Mouse (Mus musculus) gastrocnemius, adult 18-20 months (tissue): ENCODE data around the gene Fkbp4. TPM values are rescaled to one million over a fixed set of nuclear protein-coding genes. Genes with fewer than 3 reads are reported as not detected.

Experiments
- DNase-seq: peaks from one replicate; pipeline ENCODE4 v3.0.0; 2021; ENCODE audit warnings: low spot score
- long read RNA-seq, 2 experiments: library from polyadenylated mRNA; stranded (forward); transcript quantifications; one replicate each; pipeline ENCODE4 v2.0.0; 2021
- total RNA-seq, 2 experiments: library from RNA; stranded (reverse); gene quantifications; 2 replicates each; pipeline ENCODE4 v1.2.3; 2021

Fkbp4 gene
- total RNA-seq: 100 to 1,000 TPM; 112 to 113 TPM
- long read RNA-seq, experiment 1, transcript Fkbp4-201 (10 exons, 2,217 nt): major isoform, 238 of 283 reads
- long read RNA-seq, experiment 1, partial matches to known transcripts: 13 of 283 reads
- long read RNA-seq, experiment 1, other reads (novel, unspliced or antisense): 32 of 283 reads
- long read RNA-seq, experiment 2, transcript Fkbp4-201 (10 exons, 2,217 nt): major isoform, 208 of 238 reads
- long read RNA-seq, experiment 2, partial matches to known transcripts: 10 of 238 reads
- long read RNA-seq, experiment 2, other reads (novel, unspliced or antisense): 20 of 238 reads

DNA sequence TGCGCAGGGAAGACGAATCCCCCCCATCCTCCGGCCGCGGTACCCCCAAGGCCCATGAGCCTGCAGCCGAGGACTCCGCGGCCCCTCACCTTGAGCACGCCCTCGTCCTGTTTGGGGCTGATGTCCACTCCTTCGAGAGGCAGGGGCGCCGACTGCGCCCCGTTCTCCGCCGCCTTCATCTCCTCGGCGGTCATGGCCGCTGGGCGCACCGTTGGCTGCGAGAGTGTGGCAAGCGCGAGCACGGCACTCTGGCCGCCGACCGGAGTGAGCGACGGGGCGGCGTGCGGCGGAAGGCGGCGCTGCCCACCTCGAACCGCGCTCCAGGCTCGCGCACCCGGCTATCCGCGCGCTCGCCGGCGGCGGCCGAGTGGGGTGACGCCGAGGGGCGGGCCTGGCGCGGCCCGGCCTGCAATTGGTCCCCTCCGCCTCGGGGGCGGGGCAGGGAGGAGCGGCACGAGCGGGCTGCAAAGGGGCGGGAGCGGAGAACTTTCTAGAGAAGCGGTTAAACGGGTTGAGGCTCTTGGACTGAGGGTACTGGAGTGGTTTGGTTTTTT, at the start of gene Fkbp4:
Fkbp4 (minus strand) TSS at position 361 of the 554 bp plus-strand sequence.
- DNase-seq: peak; percentile 93

DNA sequence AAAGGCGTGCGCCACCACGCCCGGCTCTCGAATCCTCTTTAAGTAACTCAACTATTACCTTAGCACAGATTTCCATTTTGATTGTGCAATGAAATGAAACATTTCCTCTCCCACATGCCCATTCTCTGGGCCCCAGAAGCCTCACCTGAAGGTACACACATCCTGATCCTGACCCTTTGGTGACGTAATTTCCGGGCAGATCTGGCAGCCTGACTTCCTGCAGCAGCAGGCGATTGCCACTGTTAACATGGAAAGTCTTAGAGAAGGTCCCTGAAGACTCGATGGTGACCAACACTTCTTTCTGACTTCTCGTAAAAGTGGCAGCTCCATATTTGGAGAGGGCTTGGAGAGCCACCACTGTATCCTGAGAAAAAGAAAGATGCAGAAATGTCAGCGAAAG, 49.3 kb upstream of the Fkbp4 start:
- no peak for DNase-seq

GRCm38 (mm10) chr6:128479463-128480454, 41.3 kb upstream of the Fkbp4 start:
- DNase-seq: peak; percentile 97

DNA sequence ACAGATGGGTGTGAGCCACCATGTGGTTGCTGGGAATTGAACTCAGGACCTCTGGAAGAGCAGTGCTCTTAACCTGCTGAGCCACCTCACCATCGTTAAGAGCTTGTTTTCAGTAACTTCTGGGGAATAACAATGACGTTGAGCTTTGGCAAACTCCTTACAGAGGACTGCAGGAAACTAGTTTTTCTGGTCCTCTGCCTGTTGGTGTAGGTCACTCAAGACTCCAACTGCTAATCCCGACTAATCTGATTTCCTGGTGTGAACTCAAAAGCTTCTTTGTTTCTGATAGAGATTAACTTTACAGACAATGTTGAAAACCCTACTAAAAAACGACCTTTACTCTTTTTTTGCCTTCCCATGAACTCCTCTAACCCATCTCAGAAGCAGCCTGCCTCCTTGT, 39.0 kb upstream of the Fkbp4 start:
- no peak for DNase-seq

- no peak for DNase-seq
Measured at GRCm38 (mm10) chr6:128474112-128474511, 35.6 kb upstream of the Fkbp4 start.

DNA sequence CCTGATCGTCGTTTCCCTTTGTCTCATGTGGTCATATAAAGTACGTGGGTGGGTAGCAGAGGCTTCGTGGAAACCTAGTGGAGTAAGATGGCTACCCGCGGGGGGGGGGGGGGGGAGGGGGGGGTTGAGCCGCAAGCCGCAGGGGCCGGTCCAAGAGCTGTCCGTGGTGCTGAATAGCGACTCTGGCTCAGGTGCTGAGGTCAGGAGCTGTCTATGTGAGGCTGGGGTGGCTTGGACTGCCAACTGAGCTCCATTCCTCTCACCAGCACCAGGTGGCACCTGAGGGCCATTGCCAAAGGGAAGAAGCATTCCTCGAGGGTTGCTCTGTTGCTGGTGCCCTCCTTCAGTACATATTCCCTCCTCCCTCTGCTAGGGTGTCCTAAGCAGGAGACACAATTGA, 31.0 kb upstream of the Fkbp4 start:
- no peak for DNase-seq

- no peak for DNase-seq
Measured at GRCm38 (mm10) chr6:128467298-128467697, 28.8 kb upstream of the Fkbp4 start.

- DNase-seq: no peak
Measured at GRCm38 (mm10) chr6:128466563-128466962, 28.1 kb upstream of the Fkbp4 start.

- DNase-seq: no peak
Measured at GRCm38 (mm10) chr6:128466043-128466442, 27.6 kb upstream of the Fkbp4 start.

DNA sequence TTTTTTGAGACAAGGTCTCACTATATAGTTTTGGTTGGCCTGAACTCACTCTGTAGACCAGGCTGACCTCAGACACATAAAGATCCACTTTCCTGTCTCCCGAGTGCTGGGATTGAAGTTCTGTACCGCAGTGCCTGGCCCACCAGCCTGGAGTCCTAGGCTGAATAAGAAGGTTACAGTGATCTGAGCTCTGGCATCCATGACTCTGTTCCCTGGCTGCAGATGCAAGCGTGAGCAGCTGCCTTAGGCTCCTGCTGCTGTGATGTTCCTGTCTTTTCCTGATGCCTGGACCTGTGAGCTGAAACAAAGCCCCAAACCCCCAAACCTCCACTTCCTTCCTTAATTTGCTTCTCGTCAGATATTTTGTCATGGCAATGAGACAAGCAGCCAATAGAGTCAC, 26.5 kb upstream of the Fkbp4 start:
- no peak for DNase-seq

DNA sequence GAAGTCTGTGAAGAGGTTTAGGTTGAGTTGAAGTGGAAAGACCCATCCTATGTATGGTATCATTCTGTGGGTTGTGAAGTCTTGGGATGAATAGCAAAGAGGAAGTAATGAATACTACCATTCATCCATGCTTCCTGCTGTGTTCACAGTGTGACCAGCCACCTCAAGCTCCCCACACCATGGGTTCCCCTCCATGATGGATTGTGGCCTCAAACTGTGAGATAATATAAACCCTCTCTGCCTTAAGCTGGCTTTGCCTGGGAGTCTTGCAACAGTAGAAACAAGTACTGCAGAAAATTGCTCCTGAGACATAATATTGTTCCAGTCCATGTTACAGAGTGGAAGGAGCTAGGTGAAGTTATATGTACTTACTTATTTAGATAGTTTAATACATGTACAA, 23.1 kb upstream of the Fkbp4 start:
- no peak for DNase-seq

GRCm38 (mm10) chr6:128460729-128461503, 22.4 kb upstream of the Fkbp4 start:
- no peak for DNase-seq

- DNase-seq: no peak
Measured at GRCm38 (mm10) chr6:128460321-128460720, 21.8 kb upstream of the Fkbp4 start.

DNA sequence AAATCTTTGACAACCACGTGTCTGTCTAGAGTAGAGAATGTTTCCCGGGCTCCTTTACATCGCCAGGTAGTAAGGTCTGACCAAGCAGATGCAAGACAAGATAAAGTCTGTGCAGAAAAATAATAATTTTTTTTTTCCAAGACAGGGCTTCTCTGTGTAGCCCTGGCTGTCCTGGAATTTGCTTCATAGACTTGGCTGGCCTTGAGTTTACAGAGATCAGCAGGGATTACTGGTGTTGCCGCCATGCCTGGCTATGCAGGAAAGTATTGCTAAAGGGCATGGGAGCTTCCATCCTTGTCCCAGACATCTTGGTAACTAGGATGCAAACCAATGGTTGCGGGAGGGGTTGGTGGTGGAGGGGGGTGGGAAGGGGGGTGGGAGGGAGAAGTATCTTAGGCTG, 18.7 kb upstream of the Fkbp4 start:
- DNase-seq: no peak

- DNase-seq: no peak
Measured at GRCm38 (mm10) chr6:128455835-128456605, 17.5 kb upstream of the Fkbp4 start.

DNA sequence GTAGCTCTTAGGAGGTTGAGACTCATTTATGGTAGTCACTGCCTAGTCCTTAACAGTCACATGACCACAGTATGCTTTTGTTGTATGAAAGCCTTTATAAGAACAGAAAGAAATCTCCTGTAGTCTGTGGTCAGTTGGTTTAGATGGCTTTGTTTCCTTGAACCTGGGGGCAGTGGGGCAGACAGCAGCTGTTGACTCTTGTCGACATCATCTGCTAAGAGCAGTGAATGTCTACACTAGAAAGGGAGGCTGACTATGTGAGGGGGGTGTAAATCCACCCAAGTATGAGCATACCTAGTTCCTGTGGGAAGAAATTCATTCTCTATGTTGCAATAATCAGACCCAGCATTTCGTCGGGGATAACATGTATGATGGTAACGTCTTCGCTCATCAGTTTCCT, 8.6 kb upstream of the Fkbp4 start:
- DNase-seq: no peak

DNA sequence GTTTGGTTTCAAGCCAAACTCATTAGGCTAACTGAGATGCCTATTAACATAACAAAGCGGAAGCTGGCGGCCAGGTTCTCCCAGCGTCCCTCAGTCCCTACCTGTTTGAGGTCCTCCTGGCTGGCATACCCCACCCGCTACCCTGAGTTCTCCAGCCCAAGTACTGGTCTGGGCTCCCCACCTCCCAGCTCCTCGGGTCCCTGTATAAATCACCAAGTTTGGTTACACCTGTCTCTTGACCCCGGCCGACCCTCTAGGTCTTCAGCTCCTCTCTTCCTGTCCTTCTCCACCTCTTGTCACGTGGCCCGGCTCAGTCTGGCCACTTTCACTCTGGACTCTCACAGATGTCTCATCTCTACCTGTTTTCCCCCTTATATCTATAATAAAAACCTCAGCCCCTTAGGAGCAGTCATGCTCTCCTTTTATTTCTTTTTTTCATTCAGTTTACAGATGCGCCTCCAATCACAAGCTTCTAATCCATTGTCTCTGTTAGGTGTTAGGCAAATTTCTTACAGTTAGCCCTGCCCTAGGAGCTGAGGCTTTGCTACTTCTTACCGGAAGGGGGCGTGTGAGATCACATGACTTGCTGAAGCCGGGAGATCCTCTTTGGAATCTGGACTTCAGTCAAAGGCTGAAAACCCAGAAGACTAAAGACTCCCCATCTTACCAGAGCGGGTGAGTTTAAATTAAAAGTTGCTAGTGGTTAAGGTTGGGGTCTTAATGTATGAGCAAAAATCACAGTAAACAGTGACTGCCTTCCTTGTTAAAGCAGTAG, 7.5 kb upstream of the Fkbp4 start:
- DNase-seq: peak; percentile 78

DNA sequence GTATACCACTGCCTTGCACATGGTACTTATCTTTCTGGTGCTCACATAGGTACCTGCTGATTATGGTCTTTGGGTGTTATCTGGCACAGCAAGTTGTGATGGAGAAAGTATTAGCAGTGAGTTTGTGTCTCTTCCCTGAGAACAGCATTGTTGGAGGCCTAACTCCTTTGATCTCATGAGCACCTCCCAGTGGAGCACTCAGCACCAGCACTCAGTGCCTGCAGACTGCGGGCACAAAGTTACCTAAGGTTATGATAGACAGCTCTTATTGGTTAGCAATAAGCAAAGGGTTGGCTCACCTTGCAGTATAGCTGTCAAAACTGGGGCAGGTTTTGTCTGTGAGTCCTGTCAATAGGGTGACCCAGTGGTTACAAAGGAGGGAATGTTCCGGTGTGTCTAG, 1.8 kb upstream of the Fkbp4 start:
- no peak for DNase-seq

DNA sequence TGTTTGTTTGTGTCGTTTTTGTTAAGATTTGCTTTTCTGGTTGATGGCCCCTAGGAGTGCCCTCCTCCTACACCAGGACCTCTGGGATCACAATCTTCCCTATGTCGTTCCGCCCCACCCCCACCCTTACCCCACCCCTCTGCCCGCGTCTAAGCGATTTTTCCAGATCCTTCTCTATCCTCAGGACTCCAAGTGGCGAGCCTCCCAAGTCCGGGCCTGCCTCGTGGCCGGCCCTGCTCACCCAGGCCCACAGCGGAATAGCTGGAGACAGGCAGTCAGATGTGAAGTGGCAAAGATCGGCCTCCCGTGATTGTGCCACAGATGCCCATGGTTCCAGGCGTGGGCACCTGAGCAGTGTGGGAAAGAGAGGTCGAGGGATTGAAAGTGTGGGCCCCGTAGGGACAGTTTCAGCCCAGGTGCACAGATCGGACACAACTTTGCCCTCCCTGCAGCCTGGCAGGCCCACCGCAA, 429 bp upstream of the Fkbp4 start:
- no peak for DNase-seq
